Mouse (Mus musculus): ENCODE data around the gene Gm8247.
"Not testable (repeated sequence)": the region's sequence is repeated elsewhere in the genome, so short reads cannot be mapped to it uniquely, and the experiment has no call there.

The Gm8247 gene

DNA sequence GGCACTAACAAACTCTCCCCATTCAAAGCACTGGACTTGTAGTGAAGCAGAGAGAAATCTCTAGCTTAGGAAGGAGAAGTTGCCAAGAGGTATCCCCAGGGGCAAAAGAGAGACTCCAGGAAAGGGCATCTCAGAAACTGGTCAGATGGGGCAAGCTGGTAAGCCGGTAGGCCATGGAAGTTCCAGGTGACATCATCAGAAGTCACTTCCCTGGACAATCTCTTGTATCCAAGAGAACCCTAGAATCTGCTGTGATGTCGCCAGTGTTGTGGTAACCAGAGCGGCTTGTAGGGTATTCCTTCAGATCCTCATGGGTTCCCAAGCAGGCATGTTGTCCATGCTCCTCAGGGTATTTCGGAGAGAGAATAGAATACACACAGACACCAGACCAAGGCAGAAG lies at the start of gene Gm8247:
TSS of gene Gm8247 (plus strand) at position 301 of the 400 bp plus-strand sequence.
- DNase-seq (ENCODE audit: low read depth, low spot score): not testable (repeated sequence)

DNA sequence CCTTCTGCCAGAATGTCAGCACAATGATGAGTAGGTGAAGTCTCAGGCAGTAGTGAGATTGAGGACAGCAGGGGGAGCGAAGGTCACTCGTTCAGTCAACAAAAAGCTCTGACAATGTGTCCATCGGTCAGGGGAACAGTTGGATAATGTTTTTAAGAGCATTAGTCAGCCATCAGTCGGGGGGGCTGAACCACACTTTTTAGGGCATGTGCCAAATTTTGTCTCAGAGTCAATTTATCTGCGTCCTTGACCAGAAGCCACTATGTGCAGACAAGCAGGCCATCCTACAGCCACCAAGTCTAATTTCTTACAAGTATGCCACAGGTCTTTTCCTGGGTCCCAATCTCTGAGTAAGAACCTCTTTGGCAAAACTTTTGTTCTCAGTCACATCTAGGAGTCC lies 35.0 kb upstream of the Gm8247 start:
- DNase-seq (ENCODE audit: low read depth, low spot score): not testable (repeated sequence)

DNA sequence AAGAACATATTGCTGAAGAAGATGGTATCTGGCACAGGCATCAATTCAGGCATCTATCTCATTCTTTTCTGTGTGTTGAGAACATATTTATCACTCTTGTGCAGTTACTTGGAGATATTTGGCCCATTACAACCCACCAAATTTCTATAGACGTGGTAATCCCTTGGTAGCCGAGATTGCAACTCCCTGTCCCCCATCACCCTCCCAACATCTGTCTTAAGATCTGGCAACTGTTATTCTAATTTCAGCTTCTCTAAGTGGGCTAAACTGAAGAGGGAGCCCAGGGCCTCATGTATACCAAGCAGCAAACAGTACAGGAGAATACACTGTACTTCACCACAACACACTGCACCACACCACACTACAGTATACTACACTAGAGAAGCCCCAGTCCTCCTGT lies 8.8 kb downstream of the Gm8247 start:
- DNase-seq (ENCODE audit: low read depth, low spot score): not testable (repeated sequence)

- not testable (repeated sequence) for DNase-seq (ENCODE audit: low read depth, low spot score)
Observed at GRCm38 (mm10) chr14:44627737-44628136, 44.8 kb downstream of the Gm8247 start, which contains the start of gene Gm5624. Gm5624 (minus strand) TSS chr14:44627938.

Data from forelimb bud, embryonic 11.5 days (tissue).